Mouse (Mus musculus): ENCODE results near the gene Chfr.
"Not testable (repeated sequence)": the region's sequence is repeated elsewhere in the genome, so short reads cannot be mapped to it uniquely, and the experiment has no call there.

Gene Chfr

DNA sequence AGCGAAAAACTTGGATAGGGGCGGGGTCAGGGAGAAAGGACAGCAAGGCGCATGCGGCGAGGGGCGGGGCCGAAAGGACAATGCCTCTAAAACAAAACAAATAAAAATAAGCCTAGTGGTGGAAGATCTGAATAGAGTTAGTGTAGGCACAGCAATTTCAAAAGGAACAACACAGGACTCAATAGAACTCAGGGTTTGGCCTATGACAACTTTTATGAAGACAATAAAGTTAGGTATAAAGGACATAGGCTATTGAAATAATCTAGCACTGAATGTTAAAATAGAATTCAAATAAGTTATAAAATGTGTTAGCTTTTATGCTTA is 27.4 kb upstream of the Chfr start:
- in situ Hi-C loops (cut with MseI, MboI), result no loop called here

DNA sequence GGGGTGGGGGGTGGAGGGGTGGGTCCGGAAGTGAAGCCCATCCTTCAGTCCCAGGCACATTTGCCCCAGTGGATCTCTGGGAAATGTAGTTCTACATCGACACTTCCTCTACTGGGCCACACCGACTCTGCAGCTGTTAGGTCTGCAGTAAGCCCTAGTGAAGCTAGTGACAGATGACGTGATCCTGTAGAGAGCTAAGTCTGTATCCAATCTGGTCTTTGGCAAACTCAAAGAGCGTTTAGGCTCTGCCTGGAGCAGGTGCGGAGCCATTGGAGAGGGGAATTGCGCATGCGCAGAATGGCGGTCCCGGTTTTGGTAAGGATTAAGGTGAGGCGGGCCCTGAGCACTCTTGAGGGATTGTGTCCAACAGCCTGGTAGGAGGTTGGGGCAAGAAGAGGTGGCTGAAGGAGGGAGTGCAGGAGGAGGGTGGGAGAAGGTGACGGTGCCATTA is 25.6 kb upstream of the Chfr start, which contains the start of gene Zfp605:
Gene Zfp605, plus strand, starts transcription at position 102 of the 451 bp plus-strand sequence.
- in situ Hi-C loops (cut with MseI, MboI), result no loop called here

DNA sequence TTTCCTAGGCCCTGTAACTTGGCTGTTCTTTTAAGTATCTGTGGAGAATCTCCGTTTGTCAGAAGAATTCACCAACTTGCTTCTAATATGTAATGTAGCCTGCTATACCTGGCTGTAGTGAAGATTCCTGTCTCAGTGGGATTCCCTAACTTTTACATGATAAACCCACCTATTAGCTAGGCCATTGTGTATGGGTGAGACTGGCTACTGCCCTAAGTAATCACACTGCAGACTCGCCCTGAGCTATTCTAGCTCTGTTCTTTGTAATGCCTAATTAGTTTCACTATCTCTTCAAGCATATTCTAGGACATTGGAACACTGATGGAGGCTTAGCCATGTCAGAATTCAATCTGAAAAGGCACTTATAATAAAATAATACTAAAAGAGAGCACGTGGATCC is 13.3 kb upstream of the Chfr start:
- in situ Hi-C loops (cut with MseI, MboI), result not testable (repeated sequence)

DNA sequence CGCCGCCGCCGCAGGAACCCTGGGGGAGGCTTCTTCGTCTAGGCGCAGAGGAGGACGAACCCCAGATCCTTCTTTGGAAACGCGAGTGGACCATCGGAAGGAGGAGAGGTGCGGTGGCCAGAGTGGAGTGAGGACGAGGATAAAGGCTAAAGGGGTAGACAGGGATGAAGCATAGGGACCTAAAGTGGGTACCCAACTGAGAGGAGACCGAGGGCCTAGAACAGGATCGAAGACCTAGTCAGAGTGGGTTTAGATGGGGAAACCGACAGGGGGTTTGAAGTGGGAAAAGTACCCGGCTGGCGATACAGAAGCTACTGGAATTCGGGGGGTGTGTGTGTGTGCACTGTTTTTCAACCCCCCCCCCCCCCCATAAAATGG is 434 bp downstream of the Chfr start:
- in situ Hi-C loops (cut with MseI, MboI), result no loop called here

DNA sequence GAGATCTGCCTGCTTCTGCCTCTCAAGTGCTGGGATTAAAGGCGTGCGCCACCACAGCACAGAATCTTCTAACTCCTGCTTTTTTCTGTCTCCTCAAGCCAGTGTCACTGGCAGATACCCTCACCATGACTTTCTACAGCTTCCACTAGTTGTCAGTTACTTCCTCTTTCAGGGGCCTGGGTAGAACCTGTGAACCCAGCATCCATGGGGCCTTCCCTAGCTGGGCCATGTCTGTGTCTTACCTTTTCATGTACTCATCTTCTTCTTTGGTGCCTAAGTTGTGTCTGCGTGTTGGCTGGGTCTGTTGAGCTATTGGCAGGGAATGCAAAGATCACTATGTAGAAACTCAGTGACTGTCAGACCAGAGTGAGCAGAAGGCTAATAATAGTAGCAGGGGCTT is 2.2 kb downstream of the Chfr start:
- in situ Hi-C loops (cut with MseI, MboI), result no loop called here

DNA sequence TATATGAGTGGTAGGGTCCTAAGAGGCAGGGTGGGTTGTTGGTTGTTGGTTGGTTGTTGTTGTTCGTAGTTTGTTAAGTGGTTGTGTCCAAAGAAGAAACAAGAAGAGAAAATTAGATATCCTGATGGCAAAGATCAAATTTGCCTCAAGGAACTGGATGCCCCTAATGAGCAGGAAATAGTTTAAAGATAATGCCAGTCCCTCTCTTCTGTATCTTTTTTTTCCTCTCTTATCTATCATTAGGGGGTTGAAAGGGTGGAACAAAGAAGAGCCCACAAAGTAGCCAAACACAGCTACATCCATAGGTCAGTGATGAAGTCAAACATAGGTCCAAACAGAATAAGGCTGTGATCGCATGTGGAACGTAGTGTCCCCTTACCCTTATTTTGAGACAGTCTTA is 3.7 kb downstream of the Chfr start:
- in situ Hi-C loops (cut with MseI, MboI), result no loop called here

DNA sequence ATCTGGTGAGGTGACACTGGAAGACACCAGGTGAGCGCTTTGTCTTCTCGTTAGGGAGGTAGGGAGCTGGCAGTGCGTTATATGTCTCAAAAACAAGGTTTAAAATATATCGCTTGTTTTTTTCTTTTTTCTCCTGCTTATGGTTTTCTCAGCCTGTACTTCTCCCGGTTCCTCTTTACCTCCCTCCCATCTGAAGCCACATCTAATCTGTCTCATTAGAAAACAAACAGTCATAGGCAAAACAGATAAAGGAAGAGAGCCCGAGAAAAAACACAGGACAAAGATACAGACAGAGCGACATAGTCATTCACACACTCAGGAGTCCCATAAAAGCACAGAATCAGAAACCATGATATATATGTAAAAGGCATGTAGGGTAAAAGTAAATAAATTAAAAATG is 4.8 kb downstream of the Chfr start:
- in situ Hi-C loops (cut with MseI, MboI), result loop anchor here in 1 of 2 experiments (10.0 kb wide), 1 partner anchor 86 kb away; no protein-coding TSS in a partner anchor

DNA sequence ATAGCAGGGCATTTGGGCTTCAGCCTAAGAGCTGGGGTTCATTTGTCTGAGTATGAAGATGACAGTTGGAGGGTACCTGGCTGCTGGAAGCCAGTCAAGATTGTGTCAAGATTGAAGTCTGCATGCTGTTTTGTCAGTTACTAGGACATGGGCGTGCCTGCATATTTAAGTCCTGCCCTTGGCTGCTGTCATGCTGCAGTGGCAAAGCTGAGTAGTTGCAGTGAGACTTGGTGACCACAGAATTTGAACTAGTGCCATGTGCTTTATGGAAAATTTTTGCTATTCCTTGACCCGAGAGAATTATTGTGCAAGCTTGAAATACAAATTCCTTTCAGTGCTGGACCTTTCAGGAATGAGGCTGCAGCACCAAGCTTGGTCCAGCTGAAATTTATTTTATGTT is 6.7 kb downstream of the Chfr start:
- in situ Hi-C loops (cut with MseI, MboI), result loop anchor here in 1 of 2 experiments (10.0 kb wide), 1 partner anchor 88 kb away; no protein-coding TSS in a partner anchor

DNA sequence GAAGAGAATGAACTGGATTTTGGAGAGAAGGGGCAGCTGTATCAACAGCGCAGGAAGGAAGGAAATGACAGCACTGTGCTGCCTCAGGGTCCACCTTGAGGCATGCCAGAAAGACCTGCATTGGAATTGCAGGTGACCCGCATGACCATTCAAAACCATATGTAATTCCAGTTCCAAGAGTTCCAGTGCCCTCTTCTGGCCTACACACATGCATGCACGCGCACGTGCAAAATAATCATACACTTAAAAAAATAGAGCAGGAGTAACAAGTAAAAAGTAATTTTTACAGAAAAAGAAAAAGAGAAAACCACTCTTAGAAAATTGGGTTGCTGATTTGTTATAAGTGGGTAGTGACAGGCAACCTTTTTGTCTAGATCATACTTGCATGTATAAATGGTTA is 7.4 kb downstream of the Chfr start:
- in situ Hi-C loops (cut with MseI, MboI), result loop anchor here in 1 of 2 experiments (10.0 kb wide), 1 partner anchor 88 kb away; no protein-coding TSS in a partner anchor

DNA sequence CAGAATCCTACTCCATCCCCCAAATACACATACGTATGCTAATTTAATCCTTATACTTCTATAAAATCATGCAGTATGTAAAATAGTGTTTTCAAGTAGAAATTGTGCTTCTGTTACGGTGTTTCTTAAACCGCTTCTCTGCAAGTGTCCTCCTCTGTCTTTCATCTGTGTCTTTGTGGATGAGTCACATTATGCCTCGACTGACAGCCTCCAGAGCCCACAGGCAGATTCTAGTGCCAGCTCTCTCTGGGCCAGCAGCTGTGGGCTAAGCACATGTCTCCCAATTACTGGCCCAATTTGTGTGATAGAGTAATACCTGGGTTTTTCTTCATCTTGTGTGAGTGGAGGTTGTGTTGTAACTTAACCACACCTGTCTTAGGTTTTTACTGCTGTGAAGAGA is 33.7 kb downstream of the Chfr start:
- in situ Hi-C loops (cut with MseI, MboI), result no loop called here

DNA sequence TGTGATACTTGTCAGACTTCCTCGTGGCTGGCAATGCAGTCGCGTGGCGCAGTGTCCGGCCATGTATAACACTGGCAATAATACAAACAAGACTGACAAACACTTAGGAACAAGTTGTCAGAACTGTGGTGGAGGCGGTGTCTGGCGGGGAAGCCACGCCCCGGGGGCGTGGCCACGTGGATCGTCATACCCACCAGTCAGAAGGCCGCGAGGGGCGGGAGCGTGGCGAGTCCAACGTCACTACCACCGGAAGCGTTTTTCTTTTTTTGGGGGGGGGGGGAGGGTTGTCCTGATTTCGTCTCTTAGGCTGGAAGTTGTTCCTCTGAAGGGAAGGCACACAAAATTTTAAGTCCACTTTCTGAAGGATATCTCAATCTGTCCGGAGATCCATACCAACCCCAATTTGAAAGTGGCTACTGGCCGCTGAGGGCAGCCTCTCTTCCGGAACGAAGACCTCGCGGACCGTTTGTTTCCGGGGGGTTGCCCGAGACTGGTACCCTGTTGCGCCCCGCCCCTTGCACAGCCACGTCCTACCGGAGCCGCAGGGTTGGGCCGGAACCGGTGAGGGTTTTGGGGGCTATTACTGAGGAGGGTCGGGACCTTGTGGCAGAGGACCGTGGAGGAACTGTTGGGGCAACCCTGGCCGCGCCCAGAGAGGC is 40.8 kb downstream of the Chfr start, which contains the start of gene Golga3:
Gene Golga3, plus strand, starts transcription at position 340 of the 659 bp plus-strand sequence.
- in situ Hi-C loops (cut with MseI, MboI), result no loop called here

DNA sequence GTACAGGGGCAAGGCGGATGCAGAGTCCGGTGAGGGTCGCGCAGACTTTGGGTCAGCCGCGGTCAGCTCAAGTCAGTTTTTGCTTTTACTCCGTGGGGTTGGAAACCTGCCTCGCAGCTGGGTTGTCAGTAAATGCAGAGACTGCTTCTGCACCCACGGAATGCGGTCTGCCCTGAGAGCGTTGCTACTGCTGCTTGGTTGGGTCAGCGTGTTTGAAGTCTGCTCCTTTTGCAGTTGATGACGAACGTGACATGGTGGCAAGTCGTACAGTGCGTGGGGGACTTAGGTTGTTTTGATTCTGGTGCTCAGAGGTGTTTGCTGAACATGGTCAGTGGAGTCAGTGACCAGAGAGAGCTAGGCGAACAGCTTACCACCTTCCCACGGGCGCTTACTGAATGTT is 41.4 kb downstream of the Chfr start:
- in situ Hi-C loops (cut with MseI, MboI), result no loop called here

DNA sequence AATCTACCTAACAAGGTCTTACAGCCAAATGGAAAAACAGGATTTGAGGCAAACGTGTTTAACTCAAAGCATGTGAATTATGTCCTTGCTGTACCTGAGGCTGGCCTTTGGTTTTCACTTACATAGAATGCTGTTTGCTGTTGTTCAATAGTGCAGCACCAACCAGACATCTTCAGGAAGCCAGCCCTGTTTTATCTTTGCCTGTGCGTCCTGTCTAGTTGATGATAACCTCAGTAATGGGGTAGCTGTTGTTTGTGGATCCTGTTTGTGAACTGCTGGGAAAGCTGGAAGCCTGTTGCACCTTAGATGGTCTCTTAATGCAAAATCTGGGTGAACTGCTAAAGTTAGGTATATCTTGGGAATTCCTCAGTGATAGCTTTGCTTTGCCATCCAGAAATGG is 43.0 kb downstream of the Chfr start:
- in situ Hi-C loops (cut with MseI, MboI), result no loop called here

DNA sequence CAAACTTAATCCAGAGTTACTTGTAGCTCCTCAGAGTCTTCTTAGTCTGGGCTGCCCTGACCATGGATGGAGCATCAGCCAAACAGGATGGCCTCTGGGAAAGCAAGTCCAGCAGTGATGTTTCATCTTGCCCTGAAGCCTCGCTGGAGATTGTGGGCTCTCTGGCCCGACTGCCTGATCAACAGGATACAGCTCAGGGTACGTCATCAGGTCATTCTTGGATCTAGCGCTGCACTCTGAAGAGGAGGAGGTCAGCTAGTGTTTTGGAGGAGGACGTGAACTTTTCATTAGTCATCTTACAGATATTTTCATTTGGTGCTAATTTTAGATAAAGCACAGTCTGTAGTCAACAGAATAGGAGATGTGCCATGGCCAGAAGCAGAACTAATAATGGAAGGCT is 46.1 kb downstream of the Chfr start:
- in situ Hi-C loops (cut with MseI, MboI), result no loop called here

DNA sequence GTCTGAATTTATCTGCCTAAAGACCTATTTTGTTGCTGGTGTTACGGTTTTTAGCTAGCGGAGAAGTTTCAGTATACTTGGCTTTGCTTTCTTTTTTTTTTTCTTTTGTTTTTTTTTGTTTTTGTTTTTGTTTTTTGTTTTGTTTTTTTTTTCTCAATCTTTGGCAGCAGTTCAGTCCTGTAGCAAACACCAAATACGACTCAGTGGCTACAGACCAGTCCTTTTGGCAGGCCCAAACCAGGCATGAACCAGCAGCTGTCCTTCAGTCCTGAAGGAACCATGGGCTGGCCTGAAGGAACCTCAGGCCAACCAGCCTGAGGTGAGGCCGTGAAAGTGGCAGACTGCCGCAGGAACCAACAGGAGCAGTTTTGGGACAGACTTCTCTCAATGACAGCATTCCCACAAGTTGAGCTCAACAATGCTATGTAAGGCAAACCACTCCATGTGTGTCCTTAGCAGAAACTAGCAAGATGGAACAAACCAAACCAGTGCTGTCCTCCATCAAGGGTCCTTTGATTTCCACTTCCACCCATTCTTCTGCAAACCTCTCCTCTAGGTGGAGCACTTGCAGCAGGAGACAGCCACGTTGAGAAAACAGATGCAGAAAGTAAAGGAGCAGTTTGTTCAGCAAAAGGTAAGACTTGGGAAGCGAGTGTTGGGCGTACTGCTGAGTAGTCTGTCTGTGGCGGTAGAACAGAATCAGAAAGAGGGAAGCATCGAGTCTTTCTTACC is 67.7 kb downstream of the Chfr start:
- in situ Hi-C loops (cut with MseI, MboI), result no loop called here

DNA sequence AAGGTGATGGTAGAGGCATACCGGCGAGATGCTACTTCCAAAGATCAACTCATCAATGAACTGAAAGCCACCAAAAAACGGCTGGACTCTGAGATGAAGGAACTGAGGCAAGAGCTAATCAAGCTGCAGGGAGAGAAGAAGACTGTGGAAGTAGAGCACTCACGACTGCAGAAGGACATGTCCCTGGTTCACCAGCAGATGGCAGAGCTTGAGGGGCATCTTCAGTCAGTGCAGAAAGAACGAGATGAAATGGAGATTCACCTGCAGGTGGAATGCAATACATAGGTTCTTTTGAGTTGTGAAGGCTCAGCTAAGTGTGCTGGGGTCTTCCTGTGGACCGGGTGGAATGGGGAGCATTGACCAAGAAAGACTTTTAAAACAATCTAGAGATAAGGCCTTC is 69.1 kb downstream of the Chfr start:
- in situ Hi-C loops (cut with MseI, MboI), result no loop called here

DNA sequence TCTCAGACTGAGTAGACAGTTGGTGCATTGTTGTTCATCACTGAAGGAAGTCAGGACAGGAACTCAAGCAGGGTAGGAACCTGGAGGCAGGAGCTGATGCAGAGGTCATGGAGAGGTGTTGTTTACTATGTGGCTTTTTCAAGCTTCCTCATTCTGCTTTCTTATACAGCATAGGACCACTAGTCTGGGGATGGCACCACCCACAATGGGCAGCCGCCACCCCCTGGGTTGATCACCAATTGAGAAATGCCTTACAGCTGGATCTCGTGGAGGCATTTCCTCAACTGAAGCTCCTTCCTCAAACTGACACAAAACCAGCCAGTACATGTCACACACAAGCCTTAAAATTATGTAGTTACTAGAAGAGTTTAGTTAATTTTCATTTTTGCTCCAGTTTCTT is 75.7 kb downstream of the Chfr start:
- in situ Hi-C loops (cut with MseI, MboI), result no loop called here

DNA sequence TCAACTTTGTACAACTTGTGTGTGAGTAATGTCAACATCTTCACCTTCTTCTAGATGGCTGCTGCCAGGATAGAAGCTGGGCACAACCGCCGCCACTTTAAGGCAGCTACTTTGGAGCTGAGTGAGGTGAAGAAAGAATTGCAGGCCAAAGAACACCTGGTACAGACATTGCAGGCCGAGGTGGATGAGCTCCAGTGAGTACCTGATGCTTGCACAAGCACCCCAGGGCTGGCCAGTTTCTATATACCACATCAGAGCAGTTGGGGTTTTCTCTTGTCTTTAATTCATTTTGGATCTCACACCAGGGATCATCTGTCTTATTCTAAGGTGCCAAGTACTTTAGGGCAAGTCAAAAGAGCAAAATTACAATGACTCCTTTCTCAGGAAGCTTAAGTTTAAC is 81.1 kb downstream of the Chfr start:
- in situ Hi-C loops (cut with MseI, MboI), result no loop called here

DNA sequence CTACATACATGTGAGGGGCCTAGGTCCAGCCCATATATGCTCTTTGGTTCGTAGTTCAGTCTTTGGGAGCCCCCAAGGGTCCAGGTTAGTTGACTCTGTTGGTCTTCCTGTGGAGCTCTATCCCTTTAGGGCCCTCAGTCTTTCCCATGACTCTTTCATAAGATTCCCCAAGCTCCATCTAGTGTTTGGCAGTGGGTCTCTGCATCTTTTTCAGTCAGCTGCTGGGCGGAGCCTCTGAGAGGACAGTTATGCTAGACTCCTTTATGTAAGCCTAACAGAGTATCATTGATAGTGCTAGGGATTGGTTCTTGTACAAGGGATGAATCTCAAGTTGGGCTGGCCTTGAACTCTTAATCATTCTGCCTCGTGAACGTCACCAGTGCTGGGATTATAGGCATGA is 84.7 kb downstream of the Chfr start:
- in situ Hi-C loops (cut with MseI, MboI), result no loop called here
